ENCODE assay signal across 24 mouse cellular contexts in genomic region chr2:102768267-102768666, GRCm38 (mm10).
"Had no signal": no experiment of that assay in that cellular context is flagged by ENCODE, and none has a peak within 500 bp of the region (broad histone marks: within the 10 kb centered on the region; RNA-seq: fewer than 3 reads in every experiment).

No protein-coding gene starts in this region.

- H3K4me3 ChIP-seq: heart, adult 2 months; heart, embryonic 13.5 days; heart, embryonic 15.5 days; hindbrain, embryonic 13.5 days; hindbrain, embryonic 15.5 days; kidney, embryonic 15.5 days; limb, embryonic 13.5 days; limb, embryonic 15.5 days; liver, embryonic 12.5 days had no signal

- H3K27me3 ChIP-seq: heart, embryonic 13.5 days; heart, embryonic 15.5 days; hindbrain, embryonic 13.5 days; hindbrain, embryonic 15.5 days; kidney, embryonic 15.5 days; limb, embryonic 13.5 days; limb, embryonic 15.5 days; liver, embryonic 12.5 days had no signal

- ATAC-seq: forebrain, postnatal 0 days; intestine, embryonic 16.5 days; liver, embryonic 12.5 days had no signal

- H3K27ac ChIP-seq: heart, adult 2 months; heart, embryonic 13.5 days; heart, embryonic 15.5 days; hindbrain, embryonic 13.5 days; hindbrain, embryonic 15.5 days; kidney, embryonic 15.5 days; kidney, postnatal 0 days; limb, embryonic 13.5 days; limb, embryonic 15.5 days; liver, embryonic 12.5 days; liver, embryonic 14.5 days had no signal

- H3K36me3 ChIP-seq: heart, embryonic 13.5 days; heart, embryonic 15.5 days; kidney, embryonic 15.5 days; limb, embryonic 13.5 days; limb, embryonic 15.5 days; liver, embryonic 12.5 days had no signal

- H3K9ac ChIP-seq: forebrain, postnatal 0 days; heart, embryonic 13.5 days; heart, embryonic 15.5 days; hindbrain, embryonic 13.5 days; hindbrain, embryonic 15.5 days; kidney, embryonic 15.5 days; limb, embryonic 13.5 days; limb, embryonic 15.5 days; liver, embryonic 12.5 days; liver, embryonic 14.5 days had no signal

- H3K4me1 ChIP-seq: hindbrain, embryonic 13.5 days; hindbrain, embryonic 15.5 days; kidney, embryonic 15.5 days; limb, embryonic 13.5 days; limb, embryonic 15.5 days; liver, embryonic 12.5 days had no signal

- H3K9me3 ChIP-seq: heart, embryonic 13.5 days; heart, embryonic 15.5 days; hindbrain, embryonic 13.5 days; hindbrain, embryonic 15.5 days; kidney, embryonic 15.5 days; limb, embryonic 13.5 days; limb, embryonic 15.5 days; liver, embryonic 12.5 days had no signal

- H3K4me2 ChIP-seq: heart, embryonic 11.5 days; heart, embryonic 13.5 days; heart, embryonic 15.5 days; hindbrain, embryonic 13.5 days; hindbrain, embryonic 15.5 days; kidney, embryonic 15.5 days; limb, embryonic 13.5 days; limb, embryonic 15.5 days; liver, embryonic 12.5 days had no signal

- DNase-seq: forebrain, postnatal 0 days; gastrocnemius, postnatal 36 days; heart, adult 11 months; heart, adult 2 months; heart, postnatal 14 days; heart, postnatal 36 days; kidney, adult 11 months; kidney, adult 2 months; kidney, adult 9 months; kidney, postnatal 14 days; kidney, postnatal 36 days; layer of hippocampus, postnatal 36 days had no signal
